Mouse (Mus musculus) myocyte (in vitro differentiated cells): ENCODE measurements at regions not wholly inside any gene's neighbourhood (a gene's known extent, or its start where the extent isn't known, plus 50 kb on each side); places are given as distances from the start of the nearest gene placed in this dataset.

Experiments
- MYOG ChIP-seq, 3 experiments: IDR thresholded peaks; one replicate each; pipeline ENCODE4 v1.6.1; 2011; ENCODE audit warnings: control low read depth in 2 of 3, low read depth in 2 of 3, mild to moderate bottlenecking in 2 of 3; ENCODE audit not compliant: insufficient read length in 2 of 3, control insufficient read depth in 1 of 3, insufficient read depth in 1 of 3
- POLR2AphosphoS2 ChIP-seq: IDR thresholded peaks from one replicate; pipeline ENCODE4 v1.6.1; 2011; ENCODE audit warnings: low read depth, control low read depth; ENCODE audit not compliant: insufficient read length

GRCm38 (mm10) chr3:154472426-154472825 lies 124.1 kb upstream of the Cryz start:
- TF ChIP-seq MYOG (IDR thresholded peaks at IDR 0.05; ENCODE audit: control insufficient read depth in 1 of 3, insufficient read depth in 1 of 3, insufficient read length in 2 of 3, low read depth in 2 of 3): no peak
- no peak for TF ChIP-seq POLR2AphosphoS2
